Mouse (Mus musculus): ENCODE results near the gene Gm16867.
"Not testable (repeated sequence)": the region's sequence is repeated elsewhere in the genome, so short reads cannot be mapped to it uniquely, and the experiment has no call there.

Gm16867 gene

GRCm38 (mm10) chr14:69467612-69468366 is 35.4 kb downstream of the Gm16867 start:
- DNase-seq (ENCODE audit: low spot score), result not testable (repeated sequence)

DNA sequence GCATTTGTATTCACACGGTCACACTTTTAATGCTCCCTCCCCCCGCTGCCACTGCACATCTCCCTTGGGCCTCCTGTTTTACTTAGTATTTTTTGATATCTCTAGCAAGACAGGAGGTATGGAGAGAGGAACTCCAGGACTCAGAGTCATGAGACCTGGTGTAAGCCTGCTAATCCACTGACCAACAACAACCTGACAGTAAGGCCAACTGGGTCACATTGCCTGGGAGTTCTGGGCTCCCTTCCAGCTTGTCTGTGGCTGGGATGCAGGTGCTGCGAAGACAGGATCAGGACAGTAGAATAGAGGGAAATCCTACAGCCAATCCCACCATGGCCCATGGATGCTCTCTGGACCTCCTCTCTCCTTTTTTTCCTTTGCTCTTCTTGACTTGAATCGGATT is 38.7 kb downstream of the Gm16867 start:
- not testable (repeated sequence) for DNase-seq (ENCODE audit: low spot score)

GRCm38 (mm10) chr14:69457691-69458090 is 45.5 kb downstream of the Gm16867 start:
- DNase-seq (ENCODE audit: low spot score), result not testable (repeated sequence)

DNA sequence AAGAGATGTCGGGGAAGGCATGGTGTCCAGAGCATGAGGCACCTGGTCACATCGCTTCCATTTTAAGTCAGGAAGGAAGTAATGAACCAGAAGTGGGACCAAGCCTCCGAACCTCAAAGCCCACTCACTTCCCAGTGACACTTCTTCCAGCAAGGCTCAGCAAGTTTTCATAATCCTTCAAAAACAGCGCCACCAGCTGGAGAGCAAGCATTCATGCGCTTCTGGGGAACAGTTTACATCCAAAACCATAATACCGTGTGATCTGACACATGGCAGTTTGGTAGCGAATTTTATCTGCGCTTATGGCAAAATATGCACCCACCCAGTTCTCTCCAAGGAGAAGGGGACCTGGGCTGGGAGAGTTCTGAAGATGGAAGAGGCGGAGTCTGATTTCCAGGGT is 48.5 kb downstream of the Gm16867 start:
- DNase-seq (ENCODE audit: low spot score), result not testable (repeated sequence)

GRCm38 (mm10) chr14:69448845-69449244 is 54.3 kb downstream of the Gm16867 start:
- DNase-seq (ENCODE audit: low spot score), result not testable (repeated sequence)

DNA sequence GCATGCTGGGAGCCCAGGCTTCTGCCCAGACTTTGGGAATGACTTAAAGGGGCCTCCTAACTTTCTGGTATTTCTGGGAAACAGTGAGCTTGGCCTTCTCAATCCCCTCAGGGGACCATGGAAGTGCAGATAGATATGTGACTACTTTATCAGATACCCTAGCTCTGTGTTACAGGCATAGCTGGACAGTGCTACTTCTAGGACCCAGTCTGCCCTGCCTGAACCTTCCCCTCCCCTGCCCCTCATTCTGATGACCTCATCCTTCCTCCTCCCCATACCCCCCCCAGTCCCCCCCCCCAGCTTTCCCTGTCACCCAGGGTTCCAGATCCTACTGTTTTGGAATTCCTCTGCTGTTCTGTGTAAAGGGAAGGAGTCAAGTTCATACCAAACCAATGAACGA is 56.2 kb downstream of the Gm16867 start:
- not testable (repeated sequence) for DNase-seq (ENCODE audit: low spot score)

DNA sequence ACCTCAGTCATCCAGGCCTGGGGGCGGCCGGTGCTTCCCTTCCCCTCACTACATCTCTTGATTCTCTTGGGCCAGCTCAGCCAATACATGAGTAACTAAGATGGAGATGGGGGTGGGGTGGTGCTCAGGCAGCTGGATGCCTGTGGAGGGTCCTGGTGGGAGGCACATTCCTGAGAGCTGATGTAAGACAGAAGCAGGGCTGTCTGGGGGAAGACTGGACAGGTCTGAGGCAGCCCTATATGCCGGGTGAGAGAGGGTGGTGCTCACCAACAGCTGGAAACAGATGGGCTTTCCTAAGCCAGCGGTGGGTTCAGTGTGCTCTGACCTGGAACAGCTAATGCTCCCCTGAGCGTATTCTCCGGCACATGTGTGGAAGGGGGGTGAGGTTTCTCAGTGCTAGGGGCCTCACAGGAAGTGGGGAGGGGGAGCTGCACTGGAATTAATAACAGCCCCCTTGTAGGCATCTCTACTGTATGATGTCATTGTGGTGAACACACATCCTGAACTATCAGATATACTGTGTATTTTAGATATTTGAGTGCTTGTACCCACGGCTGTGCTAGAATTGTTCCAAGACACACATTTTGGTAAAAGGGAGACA is 60.0 kb downstream of the Gm16867 start:
- DNase-seq (ENCODE audit: low spot score), result not testable (repeated sequence)

DNA sequence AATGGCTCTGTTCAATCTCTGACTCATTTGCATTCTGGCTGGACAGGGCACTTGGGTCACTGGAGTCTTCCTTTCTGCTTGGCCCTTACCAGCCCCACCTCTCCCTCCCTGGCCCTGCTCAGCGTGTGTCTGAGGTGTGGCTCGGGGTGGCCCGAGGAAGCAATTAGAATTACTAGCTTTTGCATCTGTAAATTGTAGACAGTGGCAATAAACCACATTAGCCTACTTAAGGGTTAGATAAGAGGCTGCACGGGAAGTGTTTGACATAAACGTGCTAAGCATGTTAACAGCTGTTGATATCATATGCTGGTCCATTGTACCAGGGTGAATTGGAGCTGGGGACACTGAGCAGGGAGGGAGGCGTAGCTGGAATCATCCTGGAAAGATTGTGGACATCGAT is 62.2 kb downstream of the Gm16867 start:
- not testable (repeated sequence) for DNase-seq (ENCODE audit: low spot score)

GRCm38 (mm10) chr14:69438678-69439214 is 64.4 kb downstream of the Gm16867 start:
- DNase-seq (ENCODE audit: low spot score), result not testable (repeated sequence)

DNA sequence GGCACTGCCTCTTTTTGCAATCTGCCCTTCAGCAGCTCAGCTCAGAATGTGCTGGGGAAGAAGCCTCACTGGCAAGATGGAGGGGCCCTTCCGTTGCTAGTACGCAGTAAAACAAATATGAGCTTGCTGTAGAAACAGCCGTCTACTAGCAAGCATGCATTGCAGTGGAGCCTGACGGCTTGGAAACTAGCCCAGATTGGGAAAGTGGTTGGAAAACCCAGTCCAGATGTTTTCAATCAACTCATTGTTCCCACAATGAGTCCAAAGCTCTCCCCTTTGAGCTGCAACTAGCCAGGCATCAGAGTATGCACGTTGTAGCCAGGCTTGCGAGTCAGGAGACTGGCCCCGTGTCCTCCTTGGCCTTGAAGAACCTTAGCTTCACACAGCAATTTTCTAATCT is 82.2 kb downstream of the Gm16867 start:
- not testable (repeated sequence) for DNase-seq (ENCODE audit: low spot score)

GRCm38 (mm10) chr14:69417545-69417944 is 85.6 kb downstream of the Gm16867 start:
- DNase-seq (ENCODE audit: low spot score), result not testable (repeated sequence)

Data from ovary, postnatal 36 days (tissue).